Mouse (Mus musculus): Measurements from ENCODE around the gene Eftud2. TPM values are rescaled to one million over a fixed set of nuclear protein-coding genes. Genes with fewer than 3 reads are reported as not detected.

The Eftud2 gene
- total RNA-seq, 2 experiments from 2014 or later, result 116 to 119 TPM

- no peak for DNase-seq (ENCODE audit: low spot score in 2 of 2)
These were observed 771 bp upstream of the Eftud2 start for GRCm38 (mm10) chr11:102881314-102882198.

- no peak for DNase-seq (ENCODE audit: low spot score in 2 of 2)
These were observed 1.2 kb downstream of the Eftud2 start for GRCm38 (mm10) chr11:102879558-102879957.

GRCm38 (mm10) chr11:102874801-102875334 lies 5.9 kb downstream of the Eftud2 start:
- DNase-seq (ENCODE audit: low spot score in 2 of 2), result no peak

GRCm38 (mm10) chr11:102864272-102864671 lies 16.5 kb downstream of the Eftud2 start:
- DNase-seq (ENCODE audit: low spot score in 2 of 2), result no peak

- no peak for DNase-seq (ENCODE audit: low spot score in 2 of 2)
These were observed 20.9 kb downstream of the Eftud2 start for GRCm38 (mm10) chr11:102859933-102860332.

- DNase-seq (ENCODE audit: low spot score in 2 of 2), result no peak
These were observed 21.8 kb downstream of the Eftud2 start for GRCm38 (mm10) chr11:102858951-102859350.

GRCm38 (mm10) chr11:102855941-102856340 lies 24.8 kb downstream of the Eftud2 start:
- DNase-seq (ENCODE audit: low spot score in 2 of 2), result no peak

- DNase-seq (ENCODE audit: low spot score in 2 of 2), result no peak
These were observed 27.0 kb downstream of the Eftud2 start for GRCm38 (mm10) chr11:102853760-102854159.

- DNase-seq (ENCODE audit: low spot score in 2 of 2), result peak; percentile 30 to 67
These were observed 28.9 kb downstream of the Eftud2 start for GRCm38 (mm10) chr11:102851883-102852282.

GRCm38 (mm10) chr11:102845926-102846325 lies 34.9 kb downstream of the Eftud2 start:
- no peak for DNase-seq (ENCODE audit: low spot score in 2 of 2)

- DNase-seq (ENCODE audit: low spot score in 2 of 2), result no peak
These were observed 42.1 kb downstream of the Eftud2 start for GRCm38 (mm10) chr11:102838616-102839150.

GRCm38 (mm10) chr11:102838126-102838525 lies 42.7 kb downstream of the Eftud2 start:
- no peak for DNase-seq (ENCODE audit: low spot score in 2 of 2)

- DNase-seq (ENCODE audit: low spot score in 2 of 2), result no peak
These were observed 43.4 kb downstream of the Eftud2 start for GRCm38 (mm10) chr11:102837385-102837784.

- no peak for DNase-seq (ENCODE audit: low spot score in 2 of 2)
These were observed 44.6 kb downstream of the Eftud2 start for GRCm38 (mm10) chr11:102836146-102836545.

GRCm38 (mm10) chr11:102835549-102835948 lies 45.2 kb downstream of the Eftud2 start, which contains the start of gene Higd1b:
Gene Higd1b, plus strand, starts transcription at chr11:102835849.
- no peak for DNase-seq (ENCODE audit: low spot score in 2 of 2)

- DNase-seq (ENCODE audit: low spot score in 2 of 2), result no peak
These were observed 46.6 kb downstream of the Eftud2 start for GRCm38 (mm10) chr11:102834219-102834618.

GRCm38 (mm10) chr11:102832700-102833297 lies 48.0 kb downstream of the Eftud2 start:
- DNase-seq (ENCODE audit: low spot score in 2 of 2), result no peak

GRCm38 (mm10) chr11:102830276-102830675 lies 50.5 kb downstream of the Eftud2 start:
- no peak for DNase-seq (ENCODE audit: low spot score in 2 of 2)

- no peak for DNase-seq (ENCODE audit: low spot score in 2 of 2)
These were observed 53.7 kb downstream of the Eftud2 start for GRCm38 (mm10) chr11:102827097-102827496.

GRCm38 (mm10) chr11:102826476-102826875 lies 54.3 kb downstream of the Eftud2 start:
- no peak for DNase-seq (ENCODE audit: low spot score in 2 of 2)

- no peak for DNase-seq (ENCODE audit: low spot score in 2 of 2)
These were observed 59.6 kb downstream of the Eftud2 start for GRCm38 (mm10) chr11:102821231-102821630.

- DNase-seq (ENCODE audit: low spot score in 2 of 2), result no peak
These were observed 60.4 kb downstream of the Eftud2 start for GRCm38 (mm10) chr11:102820432-102820831.
